Mouse (Mus musculus): ENCODE results near the gene Abhd15.

- TF ChIP-seq POLR2A (IDR thresholded peaks at IDR 0.05; ENCODE audit: insufficient read depth, low read depth, low read length) (no peak), CTCF (IDR thresholded peaks at IDR 0.05) (no peak), EP300 (IDR thresholded peaks at IDR 0.05; ENCODE audit: insufficient read depth, low read depth, low read length) (no peak)
Measured at GRCm38 (mm10) chr11:77471407-77471806, 43.5 kb upstream of the Abhd15 start.

Measured in heart, adult 2 months (tissue).